Mouse (Mus musculus) skeletal muscle tissue, adult 2 months (tissue): ENCODE results near the gene Hdac4.

ENCODE experiments used
- DNase-seq: peaks from one replicate; pipeline ENCODE4 v3.0.0-alpha.2; 2012; ENCODE audit warnings: low read depth, low spot score

Gene Hdac4

DNA sequence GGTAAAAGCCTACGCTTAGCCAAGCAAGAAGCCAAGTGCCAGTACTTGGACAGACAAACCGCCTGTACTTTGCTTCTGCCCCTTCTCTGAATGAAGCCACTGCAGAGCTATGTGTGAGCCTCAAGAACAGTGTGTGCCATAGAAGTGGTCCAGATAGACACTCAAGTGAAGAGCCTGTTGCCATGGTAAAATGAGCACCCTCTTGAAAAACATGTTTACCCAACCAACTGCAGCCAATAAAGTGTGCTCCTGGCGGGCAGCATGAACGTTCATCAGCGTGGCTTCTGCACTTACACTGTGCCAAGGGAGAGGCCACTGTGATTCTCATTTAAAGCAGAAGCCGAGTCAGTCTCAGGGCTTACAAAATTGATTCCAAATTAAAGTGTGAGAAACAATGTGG is 165.0 kb downstream of the Hdac4 start:
- DNase-seq: no peak

DNA sequence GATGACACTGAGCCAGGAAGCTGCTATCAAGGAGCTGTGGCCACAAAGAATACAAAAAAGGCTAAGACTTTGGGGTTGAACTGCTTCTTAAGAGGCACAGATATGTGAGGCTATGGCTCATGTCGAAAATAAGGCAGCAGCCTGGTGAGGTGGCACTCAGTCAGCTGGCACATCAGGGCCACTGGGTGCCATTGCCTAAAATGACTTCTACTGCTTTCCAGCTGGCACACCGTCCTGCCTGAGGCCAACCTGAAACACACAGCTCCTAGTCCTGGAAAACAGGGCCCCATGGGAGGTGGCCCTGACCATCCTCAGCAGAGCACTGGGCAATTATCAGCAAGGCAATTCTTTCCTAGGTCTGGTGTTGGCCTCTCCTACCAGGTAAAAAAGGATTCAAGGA is 167.3 kb downstream of the Hdac4 start:
- DNase-seq: peak; percentile 83

DNA sequence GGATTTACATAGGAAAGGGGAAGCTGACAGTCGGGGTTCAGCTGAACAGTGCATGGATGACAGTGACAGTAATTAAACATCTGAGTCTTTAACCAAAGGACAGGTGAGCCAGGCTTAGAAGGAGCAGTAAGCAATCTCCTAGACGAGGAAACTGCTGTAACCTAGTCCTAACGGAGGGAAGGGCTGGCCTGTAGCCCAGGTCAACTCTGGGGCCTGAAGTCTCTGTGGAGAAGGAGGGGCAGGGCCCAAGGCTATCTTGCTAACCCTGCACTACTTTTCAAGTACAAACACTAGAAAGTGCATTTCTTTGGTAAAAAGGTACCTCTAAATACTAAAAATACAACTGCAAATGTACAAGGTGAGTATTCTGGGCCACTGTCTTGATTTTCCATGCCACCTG is 169.1 kb downstream of the Hdac4 start:
- no peak for DNase-seq

GRCm38 (mm10) chr1:92023906-92024305 is 171.6 kb downstream of the Hdac4 start:
- no peak for DNase-seq

- no peak for DNase-seq
These were observed 173.5 kb downstream of the Hdac4 start for GRCm38 (mm10) chr1:92022009-92022408.

GRCm38 (mm10) chr1:92015938-92016672 is 179.4 kb downstream of the Hdac4 start:
- peak; percentile 85 for DNase-seq

GRCm38 (mm10) chr1:92015252-92015651 is 180.2 kb downstream of the Hdac4 start:
- no peak for DNase-seq

DNA sequence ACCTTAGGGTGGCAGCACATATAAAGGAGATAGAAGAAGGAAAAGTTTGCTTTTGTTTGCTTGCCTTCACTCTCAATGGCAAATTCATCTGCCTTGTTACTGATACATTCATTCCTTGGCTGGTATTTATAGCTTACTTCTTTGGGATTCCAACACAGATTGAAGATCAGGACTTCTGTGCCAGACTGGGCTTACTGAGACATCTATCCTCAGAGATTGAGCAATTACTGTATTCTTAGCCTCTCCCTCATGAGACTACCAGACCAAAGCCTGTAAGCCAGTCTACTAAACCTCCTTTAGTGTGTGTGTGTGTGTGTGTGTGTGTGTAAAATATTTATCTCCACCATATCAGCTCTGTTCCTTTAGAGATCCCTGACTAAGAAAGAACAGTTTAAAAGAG is 181.0 kb downstream of the Hdac4 start:
- peak; percentile 77 for DNase-seq

DNA sequence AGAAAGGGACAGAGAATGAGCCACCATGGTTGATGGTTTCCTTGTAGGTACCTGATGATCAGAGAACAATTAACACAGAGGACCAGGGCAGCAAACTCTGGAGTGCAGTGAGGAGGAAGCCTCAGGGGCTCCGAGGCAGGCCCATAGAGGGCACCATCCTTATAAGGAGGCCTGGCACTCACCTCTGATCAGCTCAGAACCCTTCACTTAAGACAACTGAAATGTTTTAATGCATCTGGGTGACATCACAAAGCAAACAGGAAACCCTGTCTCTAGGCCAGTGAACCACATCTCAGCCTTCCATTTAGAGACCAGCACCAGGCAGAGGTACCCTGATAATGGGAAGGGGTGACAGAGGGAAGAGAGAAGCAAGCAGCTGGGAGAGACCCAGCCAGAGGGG is 188.8 kb downstream of the Hdac4 start:
- no peak for DNase-seq

DNA sequence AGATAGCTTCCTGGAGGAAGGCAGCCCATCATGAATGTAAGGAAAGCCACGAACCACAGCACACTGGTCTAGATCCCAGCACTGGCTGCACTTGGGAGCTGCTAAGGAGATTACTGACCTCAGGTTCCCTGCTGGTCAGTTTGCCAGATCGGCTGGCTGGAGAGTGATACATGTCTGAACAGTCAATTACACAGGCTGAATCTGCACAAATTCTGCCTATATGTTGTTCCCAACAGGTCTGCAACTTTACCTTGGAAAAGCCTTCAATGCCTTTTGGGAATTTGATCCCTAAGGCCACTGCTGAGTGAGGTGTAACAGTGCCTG is 189.9 kb downstream of the Hdac4 start:
- no peak for DNase-seq

GRCm38 (mm10) chr1:92004906-92005616 is 190.4 kb downstream of the Hdac4 start:
- DNase-seq: no peak

DNA sequence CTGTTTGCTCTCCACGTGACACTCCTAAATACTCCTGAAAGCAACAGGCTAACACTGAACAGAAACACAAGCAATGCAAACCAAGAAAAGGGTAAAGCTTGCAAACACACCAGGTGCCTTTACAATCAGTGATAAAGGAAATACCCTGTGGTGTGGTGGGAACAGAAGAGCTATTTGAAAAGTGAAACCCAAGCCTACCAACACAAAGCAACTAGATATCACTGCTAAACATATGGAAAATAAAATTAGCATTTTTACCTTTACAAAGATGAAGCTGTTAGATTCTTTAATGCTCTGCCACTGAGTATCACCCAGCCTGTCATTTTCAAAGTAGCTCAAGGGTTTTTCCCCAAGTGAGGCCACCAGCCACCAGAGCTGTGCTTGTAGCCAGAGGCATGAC is 191.4 kb downstream of the Hdac4 start:
- DNase-seq: no peak

DNA sequence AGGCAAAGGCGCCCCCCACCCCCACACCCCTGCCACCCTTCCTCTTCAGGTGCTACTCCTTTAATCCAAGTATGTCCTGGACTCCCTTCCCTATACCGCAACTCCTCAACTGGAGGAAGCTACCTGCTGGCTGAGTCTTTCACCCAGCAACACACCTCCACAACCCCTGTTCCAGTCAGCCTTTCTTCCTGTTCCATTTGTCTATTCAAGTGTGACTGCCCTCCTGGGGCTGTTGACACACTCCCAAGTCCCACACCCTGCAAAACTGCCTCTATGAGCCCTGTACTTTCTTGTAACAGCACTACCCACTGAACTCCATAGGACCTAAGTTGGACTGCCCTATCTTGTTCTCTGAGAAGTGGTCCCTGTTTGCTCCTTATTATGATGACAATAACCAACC is 195.3 kb downstream of the Hdac4 start:
- no peak for DNase-seq

DNA sequence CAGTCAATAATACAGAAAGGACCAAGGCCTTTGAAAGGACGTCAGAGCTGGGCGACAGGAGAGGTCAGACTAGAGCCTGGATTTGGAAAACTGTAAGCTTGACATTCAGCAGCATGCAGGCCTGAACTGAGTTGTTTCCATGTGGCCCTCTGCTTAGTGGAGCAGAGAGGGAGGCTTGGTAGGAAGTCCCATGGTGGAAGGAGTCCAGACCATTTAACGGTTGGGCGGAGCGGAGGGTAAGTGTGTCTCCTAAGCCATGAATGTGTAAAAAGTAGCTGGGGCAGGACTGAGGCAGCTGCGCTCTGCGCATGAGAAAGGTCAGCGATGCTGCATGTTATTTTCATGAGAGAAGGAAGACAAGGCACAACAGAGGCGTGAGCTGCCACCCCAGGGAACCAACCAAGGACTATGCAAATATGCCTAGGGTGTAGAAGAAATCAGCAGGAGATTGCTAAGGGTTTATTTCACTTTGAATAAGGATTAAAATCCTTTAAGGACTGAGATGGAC is 201.8 kb downstream of the Hdac4 start:
- DNase-seq: no peak

GRCm38 (mm10) chr1:91992652-91993051 is 202.8 kb downstream of the Hdac4 start:
- DNase-seq: no peak

DNA sequence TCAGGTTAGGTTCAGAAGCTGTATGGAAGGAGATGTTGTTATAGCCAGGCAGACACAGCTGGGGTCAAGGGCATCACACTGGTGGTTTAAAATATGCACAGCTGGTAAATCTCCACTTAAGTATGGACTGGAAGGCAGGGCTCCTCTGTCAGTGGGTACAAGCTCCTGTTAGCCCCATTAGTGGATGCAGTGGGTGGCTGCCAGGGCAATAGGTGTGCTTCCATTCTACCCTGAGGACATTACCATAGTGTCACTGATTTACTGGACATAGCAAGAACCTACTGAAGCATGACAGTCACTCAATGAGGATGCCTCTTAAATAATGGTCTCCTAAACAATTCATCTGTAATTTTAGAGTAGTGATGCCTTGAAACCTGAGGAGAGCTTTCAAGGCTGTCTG is 203.9 kb downstream of the Hdac4 start:
- no peak for DNase-seq

GRCm38 (mm10) chr1:91990852-91991251 is 204.6 kb downstream of the Hdac4 start:
- no peak for DNase-seq

GRCm38 (mm10) chr1:91988866-91989265 is 206.6 kb downstream of the Hdac4 start:
- DNase-seq: no peak

GRCm38 (mm10) chr1:91987431-91987830 is 208.1 kb downstream of the Hdac4 start:
- DNase-seq: no peak

GRCm38 (mm10) chr1:91985783-91986182 is 209.7 kb downstream of the Hdac4 start:
- DNase-seq: peak; percentile 59

GRCm38 (mm10) chr1:91984507-91984906 is 211.0 kb downstream of the Hdac4 start:
- DNase-seq: no peak

DNA sequence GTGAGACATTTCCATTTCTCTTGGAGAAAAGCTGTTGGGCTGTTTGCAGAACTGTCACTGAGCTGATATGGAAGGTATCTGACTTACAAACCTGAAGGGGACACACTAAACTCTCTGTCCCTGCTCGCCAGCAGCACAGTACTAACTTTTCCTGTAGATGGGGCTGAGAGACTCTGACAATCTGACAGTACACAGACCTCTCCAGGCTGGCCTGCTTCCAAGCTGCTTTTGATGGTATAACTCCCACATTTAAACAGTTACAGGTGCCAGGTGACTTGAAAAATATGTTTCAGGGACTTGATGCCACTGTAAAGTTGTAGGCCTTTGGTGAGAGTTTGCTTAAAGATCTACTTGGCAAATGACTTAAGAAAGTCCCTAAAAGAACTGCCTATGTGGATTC is 214.1 kb downstream of the Hdac4 start:
- no peak for DNase-seq

DNA sequence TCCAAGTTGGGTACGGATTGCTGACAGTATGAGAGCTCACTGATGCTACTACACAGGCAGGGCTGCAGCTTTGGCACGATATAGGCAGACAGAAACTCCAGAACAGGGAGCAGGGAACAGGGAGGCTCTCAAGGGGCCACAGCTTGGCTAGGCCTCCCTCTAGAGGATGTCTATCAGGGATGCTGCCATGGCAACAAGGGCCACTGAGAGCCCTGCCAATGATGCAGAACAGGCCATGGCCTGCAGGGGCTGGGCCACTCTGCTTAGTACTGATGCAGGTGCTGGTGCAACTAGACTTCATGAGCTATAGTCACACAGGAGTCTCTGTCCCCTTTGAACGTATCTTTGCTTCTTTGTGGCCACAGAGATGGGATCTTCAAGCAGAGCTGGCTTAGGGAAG is 217.1 kb downstream of the Hdac4 start:
- peak; percentile 21 for DNase-seq
